Mouse (Mus musculus): ENCODE measurements around the gene Snx11. TPM values are rescaled to one million over a fixed set of nuclear protein-coding genes. Genes with fewer than 3 reads are reported as not detected.
"Not testable (repeated sequence)": the region's sequence is repeated elsewhere in the genome, so short reads cannot be mapped to it uniquely, and the experiment has no call there.

The Snx11 gene
- polyA plus RNA-seq, 1 experiment = 16.8 TPM

DNA sequence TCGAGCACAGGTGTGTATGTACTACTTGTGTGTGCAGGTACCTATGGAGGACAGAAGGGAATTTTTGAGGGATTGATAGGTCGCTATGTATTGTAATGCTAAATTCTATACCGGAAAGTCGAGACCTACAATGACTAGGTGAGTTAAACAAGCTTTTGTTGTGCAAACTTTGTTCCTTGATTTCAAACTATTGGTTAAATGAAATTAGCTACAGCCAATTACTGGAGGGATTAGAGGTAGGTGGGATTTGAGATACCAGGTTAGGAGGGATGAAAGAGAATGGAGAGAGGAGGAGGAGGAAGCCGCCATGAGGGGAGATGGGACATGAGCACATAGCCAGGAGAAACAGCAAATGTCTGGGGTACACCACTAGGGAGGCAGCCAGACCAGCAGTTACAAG, 2.9 kb upstream of the Snx11 start:
- Histone ChIP-seq H3K27ac (ENCODE audit: control insufficient read depth, insufficient read depth, low read depth, low read length) (no peak overlapping the region), H3K36me3 (ENCODE audit: control insufficient read depth, insufficient read depth, low read length) (no peaks in the 10 kb centered on the region), H3K4me1 (ENCODE audit: control insufficient read depth, insufficient read depth, low read length) (peaks cover 6% of the 10 kb centered on the region), H3K4me3 (ENCODE audit: control insufficient read depth, low read depth, low read length) (no peak overlapping the region), H3K27me3 (ENCODE audit: control insufficient read depth, insufficient read depth, low read length) (no peaks in the 10 kb centered on the region)
- TF ChIP-seq CTCF (IDR thresholded peaks at IDR 0.05; ENCODE audit: control insufficient read depth, insufficient read depth, insufficient replicate concordance, low read depth, low read length) (no peak), POLR2A (IDR thresholded peaks at IDR 0.05; ENCODE audit: control insufficient read depth, low read depth, low read length) (no peak)

GRCm38 (mm10) chr11:96778061-96778627, 785 bp upstream of the Snx11 start:
- Histone ChIP-seq H3K4me3 (ENCODE audit: control insufficient read depth, low read depth, low read length) (peak overlapping the region; percentile 97), H3K27ac (ENCODE audit: control insufficient read depth, insufficient read depth, low read depth, low read length) (peak overlapping the region; percentile 79)
- not testable (repeated sequence) for H3K36me3 ChIP-seq (ENCODE audit: control insufficient read depth, insufficient read depth, low read length); H3K4me1 ChIP-seq (ENCODE audit: control insufficient read depth, insufficient read depth, low read length); H3K27me3 ChIP-seq (ENCODE audit: control insufficient read depth, insufficient read depth, low read length)

GRCm38 (mm10) chr11:96776068-96776467, 1.3 kb downstream of the Snx11 start:
- Histone ChIP-seq H3K4me1 (ENCODE audit: control insufficient read depth, insufficient read depth, low read length) (peaks cover 6% of the 10 kb centered on the region), H3K4me3 (ENCODE audit: control insufficient read depth, low read depth, low read length) (peak overlapping the region; percentile 97), H3K27me3 (ENCODE audit: control insufficient read depth, insufficient read depth, low read length) (no peaks in the 10 kb centered on the region), H3K36me3 (ENCODE audit: control insufficient read depth, insufficient read depth, low read length) (0 out of 2 replicates have a peak, but pooled peaks cover 2% of the 10 kb centered on the region), H3K27ac (ENCODE audit: control insufficient read depth, insufficient read depth, low read depth, low read length) (no peak overlapping the region)
- no peak for TF ChIP-seq POLR2A (IDR thresholded peaks at IDR 0.05; ENCODE audit: control insufficient read depth, low read depth, low read length)
- TF ChIP-seq CTCF (IDR thresholded peaks at IDR 0.05; ENCODE audit: control insufficient read depth, insufficient read depth, insufficient replicate concordance, low read depth, low read length) = no peak

GRCm38 (mm10) chr11:96775665-96776064, 1.7 kb downstream of the Snx11 start:
- H3K4me3 ChIP-seq (ENCODE audit: control insufficient read depth, low read depth, low read length) = no peak overlapping the region
- no peak for TF ChIP-seq CTCF (IDR thresholded peaks at IDR 0.05; ENCODE audit: control insufficient read depth, insufficient read depth, insufficient replicate concordance, low read depth, low read length)
- TF ChIP-seq POLR2A (IDR thresholded peaks at IDR 0.05; ENCODE audit: control insufficient read depth, low read depth, low read length) = no peak
- H3K36me3 ChIP-seq (ENCODE audit: control insufficient read depth, insufficient read depth, low read length) = 0 out of 2 replicates have a peak, but pooled peaks cover 2% of the 10 kb centered on the region
- H3K4me1 ChIP-seq (ENCODE audit: control insufficient read depth, insufficient read depth, low read length) = peaks cover 6% of the 10 kb centered on the region
- H3K27me3 ChIP-seq (ENCODE audit: control insufficient read depth, insufficient read depth, low read length) = no peaks in the 10 kb centered on the region
- H3K27ac ChIP-seq (ENCODE audit: control insufficient read depth, insufficient read depth, low read depth, low read length) = no peak overlapping the region

DNA sequence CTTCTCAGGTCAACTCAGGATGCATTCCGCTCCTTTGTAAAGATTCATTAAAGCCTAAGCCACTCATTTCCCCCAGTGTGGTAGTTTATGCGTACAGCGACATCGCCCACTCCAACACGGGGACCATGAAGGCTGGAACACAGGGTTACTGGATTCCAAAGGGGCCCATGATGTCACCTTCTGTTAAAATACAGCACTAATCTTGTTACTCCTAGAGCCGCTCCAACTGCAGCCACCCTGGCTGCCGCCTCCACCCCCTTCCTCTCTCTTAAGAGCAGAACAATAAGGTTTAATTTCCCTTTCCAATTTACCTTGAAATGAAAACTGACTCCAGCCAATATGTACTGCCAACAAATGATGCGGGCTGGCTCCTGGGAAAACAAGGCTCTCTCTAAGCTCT, 2.3 kb downstream of the Snx11 start:
- no peak overlapping the region for H3K27ac ChIP-seq (ENCODE audit: control insufficient read depth, insufficient read depth, low read depth, low read length)
- peaks cover 3% of the 10 kb centered on the region; the same call in 1 of the 2 replicates for H3K36me3 ChIP-seq (ENCODE audit: control insufficient read depth, insufficient read depth, low read length)
- peaks cover 6% of the 10 kb centered on the region for H3K4me1 ChIP-seq (ENCODE audit: control insufficient read depth, insufficient read depth, low read length)
- no peak for TF ChIP-seq CTCF (IDR thresholded peaks at IDR 0.05; ENCODE audit: control insufficient read depth, insufficient read depth, insufficient replicate concordance, low read depth, low read length)
- no peak for TF ChIP-seq POLR2A (IDR thresholded peaks at IDR 0.05; ENCODE audit: control insufficient read depth, low read depth, low read length)
- H3K27me3 ChIP-seq (ENCODE audit: control insufficient read depth, insufficient read depth, low read length) = no peaks in the 10 kb centered on the region
- no peak overlapping the region for H3K4me3 ChIP-seq (ENCODE audit: control insufficient read depth, low read depth, low read length)

DNA sequence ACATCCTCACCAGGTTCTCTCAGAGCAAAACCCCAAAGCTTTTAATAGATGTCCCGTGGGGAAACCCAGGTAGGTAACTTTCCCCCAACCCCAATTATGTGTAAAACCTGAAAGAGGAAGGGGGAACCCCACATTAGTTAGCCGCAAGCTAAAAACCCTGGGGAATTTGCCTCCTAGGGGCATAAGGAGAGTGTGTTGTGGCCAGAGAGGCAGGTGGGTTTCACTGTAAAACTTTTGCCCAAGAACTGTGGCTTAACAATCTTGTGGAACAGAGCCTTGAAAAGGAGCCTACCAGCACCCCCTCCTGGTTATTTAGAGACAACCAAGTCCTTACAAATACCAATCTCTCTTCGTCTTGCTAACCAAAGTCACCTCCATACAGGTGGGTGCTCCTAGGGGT, 2.8 kb downstream of the Snx11 start:
- H3K4me1 ChIP-seq (ENCODE audit: control insufficient read depth, insufficient read depth, low read length) = peaks cover 6% of the 10 kb centered on the region
- H3K27me3 ChIP-seq (ENCODE audit: control insufficient read depth, insufficient read depth, low read length) = no peaks in the 10 kb centered on the region
- peaks cover 3% of the 10 kb centered on the region; the same call in 1 of the 2 replicates for H3K36me3 ChIP-seq (ENCODE audit: control insufficient read depth, insufficient read depth, low read length)
- no peak overlapping the region for H3K27ac ChIP-seq (ENCODE audit: control insufficient read depth, insufficient read depth, low read depth, low read length)
- H3K4me3 ChIP-seq (ENCODE audit: control insufficient read depth, low read depth, low read length) = no peak overlapping the region
- no peak for TF ChIP-seq CTCF (IDR thresholded peaks at IDR 0.05; ENCODE audit: control insufficient read depth, insufficient read depth, insufficient replicate concordance, low read depth, low read length)
- TF ChIP-seq POLR2A (IDR thresholded peaks at IDR 0.05; ENCODE audit: control insufficient read depth, low read depth, low read length) = no peak

- Histone ChIP-seq H3K4me3 (ENCODE audit: control insufficient read depth, low read depth, low read length) (no peak overlapping the region), H3K27me3 (ENCODE audit: control insufficient read depth, insufficient read depth, low read length) (no peaks in the 10 kb centered on the region), H3K27ac (ENCODE audit: control insufficient read depth, insufficient read depth, low read depth, low read length) (no peak overlapping the region), H3K4me1 (ENCODE audit: control insufficient read depth, insufficient read depth, low read length) (peaks cover 6% of the 10 kb centered on the region), H3K36me3 (ENCODE audit: control insufficient read depth, insufficient read depth, low read length) (peaks cover 3% of the 10 kb centered on the region; the same call in 1 of the 2 replicates)
- TF ChIP-seq POLR2A (IDR thresholded peaks at IDR 0.05; ENCODE audit: control insufficient read depth, low read depth, low read length) (no peak), CTCF (IDR thresholded peaks at IDR 0.05; ENCODE audit: control insufficient read depth, insufficient read depth, insufficient replicate concordance, low read depth, low read length) (no peak)
These were observed 4.9 kb downstream of the Snx11 start for GRCm38 (mm10) chr11:96772413-96772812.
